Mouse (Mus musculus): ENCODE measurements at regions not wholly inside any gene's neighbourhood (a gene's known extent, or its start where the extent isn't known, plus 50 kb on each side); places are given as distances from the start of the nearest gene placed in this dataset.

GRCm38 (mm10) chr12:110387567-110387966 lies 59.4 kb upstream of the Ppp2r5c start:
- DNase-seq = no peak

DNA sequence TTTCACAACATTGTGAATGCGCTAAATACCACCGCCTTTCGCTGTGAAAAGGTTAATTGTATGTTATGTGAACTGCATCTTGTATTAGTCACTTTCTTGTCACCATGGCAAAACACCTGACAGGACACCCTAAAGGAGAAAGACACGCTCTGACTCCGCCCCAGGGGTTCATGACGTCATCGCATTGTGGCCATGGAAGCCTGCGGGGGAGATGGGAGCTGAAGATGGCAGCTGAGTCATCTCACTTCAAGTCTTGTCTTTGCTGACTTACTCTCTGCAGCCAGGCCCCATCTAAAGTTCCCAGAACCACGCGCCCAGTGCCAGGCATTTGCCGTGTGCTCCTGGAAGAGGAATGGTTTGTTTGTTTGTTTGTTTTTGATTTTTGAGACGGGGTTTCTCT lies 57.5 kb upstream of the Ppp2r5c start:
- no peak for DNase-seq

GRCm38 (mm10) chr12:110391464-110391863 lies 55.5 kb upstream of the Ppp2r5c start:
- no peak for DNase-seq

DNA sequence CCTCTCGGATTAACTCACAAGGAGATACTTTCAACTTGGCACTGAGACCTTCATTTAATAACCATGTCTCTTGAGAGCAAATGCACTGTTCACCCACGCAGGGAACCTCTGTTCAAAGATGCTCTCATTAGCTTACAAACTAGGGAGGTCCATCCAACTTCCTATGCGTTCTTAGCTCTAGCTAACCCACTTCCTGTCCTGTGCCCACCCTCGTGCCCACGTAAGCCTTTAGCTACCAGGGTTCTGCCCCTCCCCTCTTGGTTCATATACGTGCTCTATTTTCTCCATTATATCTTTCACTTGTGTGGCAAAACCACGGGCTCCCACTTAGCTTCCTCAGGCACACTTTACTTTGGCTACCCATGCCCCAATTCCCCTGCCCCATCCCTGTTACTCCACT lies 53.4 kb upstream of the Ppp2r5c start:
- DNase-seq = no peak
